Mouse (Mus musculus) forebrain, embryonic 13.5 days (tissue): ENCODE data around the gene Ptrh2. TPM values are rescaled to one million over a fixed set of nuclear protein-coding genes. Genes with fewer than 3 reads are reported as not detected.
A peak's percentile ranks its signal among the peaks of the same experiment; 100 is the strongest.

Experiments used
- ATAC-seq: fragments of 200-750 bp; cut with Nextera tagmentation; 2 replicates; pipeline ENCODE4 v1.8.0; 2017
- H3K27ac ChIP-seq: fragments of 300-500 bp; sonication (generic); 2 replicates; pipeline ENCODE4 v1.5.1; 2015; ENCODE audit warnings: inconsistent platforms, mild to moderate bottlenecking, moderate library complexity
- H3K27me3 ChIP-seq: fragments of 300-500 bp; sonication (generic); 2 replicates; pipeline ENCODE4 v1.6.1; 2015; ENCODE audit warnings: mild to moderate bottlenecking, inconsistent platforms
- H3K36me3 ChIP-seq: fragments of 300-500 bp; sonication (generic); 2 replicates; pipeline ENCODE4 v1.6.1; 2015; ENCODE audit warnings: mild to moderate bottlenecking, inconsistent platforms; ENCODE audit not compliant: poor library complexity, severe bottlenecking
- H3K4me1 ChIP-seq: fragments of 300-500 bp; sonication (generic); 2 replicates; pipeline ENCODE4 v1.6.1; 2015; ENCODE audit warnings: inconsistent platforms
- H3K4me2 ChIP-seq: fragments of 300-500 bp; sonication (generic); 2 replicates; pipeline ENCODE4 v1.6.1; 2015; ENCODE audit warnings: inconsistent platforms, mild to moderate bottlenecking, moderate library complexity
- H3K4me3 ChIP-seq: fragments of 300-500 bp; sonication (generic); 2 replicates; pipeline ENCODE4 v1.5.1; 2015; ENCODE audit warnings: mild to moderate bottlenecking, inconsistent platforms
- H3K9ac ChIP-seq: fragments of 300-500 bp; sonication (generic); 2 replicates; pipeline ENCODE4 v1.6.1; 2015; ENCODE audit warnings: mild to moderate bottlenecking, inconsistent platforms
- H3K9me3 ChIP-seq: fragments of 300-500 bp; sonication (generic); replicated peaks from 2 replicates; pipeline ENCODE4 v1.6.1; 2016; ENCODE audit warnings: inconsistent platforms
- WGBS: fragments of 180-500 bp; shearing (Covaris S2); methylation state at CpG from one replicate; pipeline ENCODE4 v1.1.7; 2015; 5-methylcytosine and 5-hydroxymethylcytosine counted together
- polyA plus RNA-seq: library from polyadenylated mRNA; unstranded; fragments of >200 nt; fragmentation: Nextera tagmentation; extraction: Ambion mirVana; gene quantifications from 2 replicates; pipeline ENCODE4 v1.2.1, GENCODE M21; 2015

Gene Ptrh2
- polyA plus RNA-seq, 1 experiment from 2014 or later = 38.5 TPM

DNA sequence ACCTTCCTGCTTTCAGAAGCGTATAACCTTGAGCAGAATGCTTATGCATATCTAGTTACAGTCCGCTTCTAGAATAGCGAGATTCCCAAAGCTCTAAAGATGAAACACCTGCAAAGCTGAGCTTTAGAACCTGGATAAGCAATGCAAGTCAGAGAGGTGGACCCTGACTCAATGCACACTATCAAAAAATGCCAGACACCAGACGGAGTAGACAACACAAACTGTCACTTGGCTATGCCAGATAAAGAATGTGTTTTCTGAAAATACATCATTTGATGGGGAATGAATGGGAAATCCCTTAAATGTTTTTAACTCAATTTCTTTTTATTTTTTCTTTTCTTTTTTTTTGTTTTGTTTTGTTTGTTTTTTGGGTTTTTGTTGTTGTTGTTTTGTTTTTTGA is 8.3 kb upstream of the Ptrh2 start:
- Histone ChIP-seq H3K4me1 (peaks cover 8% of the 10 kb centered on the region), H3K27ac (no peak overlapping the region), H3K36me3 (no peaks in the 10 kb centered on the region), H3K27me3 (no peaks in the 10 kb centered on the region), H3K9ac (no peak overlapping the region), H3K4me3 (no peak overlapping the region), H3K9me3 (no peaks in the 10 kb centered on the region), H3K4me2 (no peak overlapping the region)
- 94% methylated on average over 4 of the region's 4 CpGs for WGBS
- no peak for ATAC-seq

DNA sequence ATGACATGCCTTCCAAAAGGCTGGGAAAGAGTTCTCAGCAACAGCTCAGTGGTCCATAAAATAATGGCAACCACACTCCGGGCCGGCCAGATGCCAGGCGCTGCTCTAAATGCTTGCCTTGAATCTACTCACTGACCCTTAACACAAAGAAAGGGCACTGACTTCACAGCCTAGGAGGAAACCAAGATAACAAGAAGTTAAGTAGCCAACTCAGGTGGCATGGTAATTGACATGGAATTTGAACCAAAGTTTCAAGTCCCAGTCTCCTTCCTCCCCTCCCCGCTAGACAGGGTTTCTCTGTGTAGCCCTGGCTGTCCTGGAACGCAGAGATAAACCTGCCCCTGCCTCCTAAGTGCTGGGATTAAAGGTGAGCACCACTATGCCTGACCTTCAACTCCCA is 4.8 kb upstream of the Ptrh2 start:
- 73% methylated on average over 5 of the region's 5 CpGs for WGBS
- no peak overlapping the region for H3K27ac ChIP-seq
- H3K4me3 ChIP-seq = no peak overlapping the region
- H3K9ac ChIP-seq = no peak overlapping the region
- ATAC-seq = no peak
- no peaks in the 10 kb centered on the region for H3K27me3 ChIP-seq
- H3K9me3 ChIP-seq = no peaks in the 10 kb centered on the region
- H3K4me1 ChIP-seq = peaks cover 13% of the 10 kb centered on the region
- no peaks in the 10 kb centered on the region for H3K36me3 ChIP-seq
- H3K4me2 ChIP-seq = no peak overlapping the region

DNA sequence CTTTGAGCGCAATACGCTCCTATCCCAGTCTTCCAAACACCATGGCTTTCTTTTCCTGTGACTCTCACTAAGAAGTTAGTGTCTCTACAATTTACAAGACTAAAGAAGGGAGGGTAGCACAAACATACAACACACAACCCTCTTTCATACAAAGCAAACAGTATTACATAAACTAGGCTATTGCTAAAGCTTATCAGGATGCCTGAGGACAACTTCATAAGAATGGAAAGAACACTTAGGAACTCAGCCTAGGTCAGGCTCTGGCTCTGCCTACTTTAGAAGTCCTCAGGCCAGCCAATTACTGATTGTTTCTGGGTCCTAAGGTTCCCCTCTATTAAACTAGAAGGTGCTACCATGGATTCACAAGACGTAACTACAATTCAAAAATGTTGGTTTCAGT is 3.1 kb upstream of the Ptrh2 start:
- no peak for ATAC-seq
- Histone ChIP-seq H3K4me2 (no peak overlapping the region), H3K9me3 (no peaks in the 10 kb centered on the region), H3K9ac (no peak overlapping the region), H3K36me3 (no peaks in the 10 kb centered on the region), H3K4me1 (peaks cover 27% of the 10 kb centered on the region), H3K4me3 (no peak overlapping the region), H3K27ac (no peak overlapping the region), H3K27me3 (no peaks in the 10 kb centered on the region)
- WGBS = 96% methylated on average over 3 of the region's 3 CpGs

DNA sequence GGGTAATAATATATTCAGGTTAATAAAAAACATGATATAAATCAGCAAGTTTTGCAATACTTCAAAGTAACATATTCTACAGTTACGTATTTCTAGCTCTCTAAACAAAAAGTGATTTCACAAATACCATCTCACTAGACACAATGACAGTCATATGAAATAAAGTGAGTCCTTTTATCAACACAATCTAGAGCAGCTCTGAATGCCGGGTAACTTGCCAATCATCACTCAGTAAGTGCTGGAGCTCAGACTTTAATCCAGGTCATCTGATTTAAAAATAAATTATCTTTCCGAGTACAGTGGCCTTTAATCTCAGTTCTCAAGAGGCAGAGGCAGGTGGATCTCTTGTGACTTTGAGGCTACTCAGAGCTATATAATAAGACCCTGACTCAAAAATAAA is 2.4 kb upstream of the Ptrh2 start:
- H3K9ac ChIP-seq = no peak overlapping the region
- no peaks in the 10 kb centered on the region for H3K9me3 ChIP-seq
- no peaks in the 10 kb centered on the region for H3K36me3 ChIP-seq
- H3K4me3 ChIP-seq = no peak overlapping the region
- no peaks in the 10 kb centered on the region for H3K27me3 ChIP-seq
- no peak for ATAC-seq
- no peak overlapping the region for H3K27ac ChIP-seq
- WGBS = 91% methylated on average over 3 of the region's 3 CpGs
- H3K4me1 ChIP-seq = peaks cover 32% of the 10 kb centered on the region
- no peak overlapping the region for H3K4me2 ChIP-seq

DNA sequence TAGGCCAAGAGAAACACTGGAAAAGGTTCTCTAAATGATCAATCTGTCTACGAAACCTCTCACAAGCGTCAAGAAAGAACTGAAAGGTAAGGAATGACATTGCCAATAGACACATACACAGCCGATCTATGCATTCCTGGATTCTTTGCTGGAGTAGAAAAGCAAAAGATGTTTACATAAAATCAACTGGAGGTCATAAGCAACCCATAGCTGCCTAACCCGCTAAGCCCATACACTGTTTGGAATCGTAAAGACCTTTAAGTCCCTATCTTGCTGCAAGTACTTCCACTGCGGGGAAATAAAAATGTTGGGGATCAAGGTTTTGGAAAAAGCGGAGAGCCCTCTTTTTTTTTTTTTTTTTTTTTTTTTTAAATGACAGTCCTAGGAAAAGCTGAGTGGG is 924 bp upstream of the Ptrh2 start:
- WGBS = 36% methylated on average over 7 of the region's 7 CpGs
- H3K27me3 ChIP-seq = no peaks in the 10 kb centered on the region
- ATAC-seq = no peak
- peak overlapping the region; percentile 90 for H3K4me2 ChIP-seq
- H3K4me3 ChIP-seq = peak overlapping the region; percentile 93
- peaks cover 37% of the 10 kb centered on the region for H3K4me1 ChIP-seq
- H3K27ac ChIP-seq = no peak overlapping the region
- H3K36me3 ChIP-seq = peaks cover 8% of the 10 kb centered on the region; the same call in 1 of the 2 replicates
- H3K9ac ChIP-seq = peak overlapping the region; percentile 94
- no peaks in the 10 kb centered on the region for H3K9me3 ChIP-seq

DNA sequence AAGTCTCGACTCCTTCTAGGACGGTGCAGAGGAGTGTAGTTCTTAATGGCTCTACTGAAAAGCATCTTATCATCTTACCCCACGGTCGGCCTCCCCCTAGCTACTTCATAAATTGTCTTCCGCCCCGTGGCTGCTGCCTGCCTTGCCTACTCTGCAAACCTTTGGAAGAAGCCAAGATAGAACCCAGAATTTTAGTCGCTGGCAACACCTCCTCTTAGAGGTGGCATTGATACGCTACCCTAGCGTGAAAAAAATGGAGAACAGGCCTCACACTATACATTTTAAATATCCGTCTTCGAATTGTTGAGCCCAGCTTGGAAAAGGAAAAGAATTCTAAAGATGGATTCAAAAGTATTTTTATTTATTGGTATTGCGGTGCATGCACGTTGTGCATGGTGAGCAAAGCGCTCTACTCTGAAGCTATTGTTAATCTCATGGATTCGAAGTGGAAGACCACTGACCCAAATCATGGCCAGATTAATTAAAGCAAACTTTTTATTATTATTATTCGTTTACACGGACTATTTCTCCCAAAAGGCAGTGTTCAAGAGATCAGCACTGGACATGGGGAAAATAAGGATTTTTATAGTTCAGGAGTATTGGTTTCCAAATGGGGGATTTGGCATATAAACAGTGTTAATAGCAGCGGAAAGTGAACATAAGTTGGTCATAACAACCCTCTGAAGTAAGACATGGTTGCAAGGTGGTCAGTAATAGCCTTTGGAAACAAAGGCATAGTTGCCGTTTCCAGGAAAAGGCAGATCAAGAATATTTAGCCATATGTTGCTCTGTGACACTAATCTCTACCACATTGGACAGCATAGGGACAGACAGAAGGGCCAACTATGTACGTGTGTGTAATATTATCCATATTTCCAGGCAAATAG is 584 bp downstream of the Ptrh2 start:
- WGBS = 9% methylated on average over 20 of the region's 20 CpGs
- Histone ChIP-seq H3K9me3 (no peaks in the 10 kb centered on the region), H3K27me3 (no peaks in the 10 kb centered on the region), H3K4me3 (peak overlapping the region; percentile 93), H3K27ac (peak overlapping the region; percentile 91), H3K4me2 (peak overlapping the region; percentile 90), H3K9ac (peak overlapping the region; percentile 94), H3K4me1 (peaks cover 37% of the 10 kb centered on the region), H3K36me3 (peaks cover 17% of the 10 kb centered on the region)
- no peak; the same call in 1 of the 2 replicates for ATAC-seq

DNA sequence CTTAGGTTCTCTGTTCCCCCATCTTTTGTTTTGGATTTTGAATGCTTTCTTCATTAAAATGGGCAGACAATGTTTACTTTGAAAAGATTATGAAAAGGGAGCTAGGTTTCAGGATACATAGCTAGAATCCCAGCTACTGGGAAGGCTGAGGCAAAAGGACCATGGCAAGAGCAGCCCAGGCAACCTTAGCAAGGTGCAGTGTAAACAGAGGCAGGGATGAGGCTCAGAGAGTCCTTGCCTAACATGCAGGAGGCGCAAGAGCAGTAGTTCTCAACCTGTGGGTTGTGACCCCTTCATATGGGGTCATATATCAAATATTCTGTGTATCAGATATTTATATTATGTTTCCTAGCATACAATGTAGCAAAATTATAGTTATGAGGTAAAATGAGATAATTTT is 1.6 kb downstream of the Ptrh2 start:
- Histone ChIP-seq H3K4me2 (peak overlapping the region; percentile 90), H3K36me3 (peaks cover 27% of the 10 kb centered on the region), H3K4me1 (peaks cover 37% of the 10 kb centered on the region), H3K27me3 (no peaks in the 10 kb centered on the region), H3K9ac (peak overlapping the region; percentile 94), H3K9me3 (no peaks in the 10 kb centered on the region), H3K4me3 (peak overlapping the region; percentile 93; the same call in 1 of the 2 replicates), H3K27ac (no peak overlapping the region)
- no peak for ATAC-seq
- WGBS = 89% methylated on average over 1 of the region's 1 CpGs

DNA sequence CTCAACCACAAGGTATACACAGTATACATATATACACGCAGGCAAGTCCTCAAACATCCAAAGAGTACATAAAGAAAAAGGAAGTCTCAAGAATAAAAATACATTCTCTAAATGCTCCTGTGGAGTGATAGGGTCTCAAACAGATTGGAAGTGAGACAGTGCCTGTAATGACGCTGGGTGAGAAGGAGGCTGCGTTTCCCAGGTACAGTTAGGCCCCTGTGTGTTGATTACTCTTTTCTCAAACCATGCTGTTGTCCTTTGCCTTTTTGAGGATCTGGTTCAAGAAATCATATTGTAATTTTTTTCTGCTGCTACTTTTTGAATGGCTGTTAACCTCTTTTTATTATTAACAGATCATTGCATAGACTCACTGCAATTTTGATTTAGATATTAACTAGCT is 6.6 kb downstream of the Ptrh2 start:
- no peak overlapping the region for H3K4me3 ChIP-seq
- no peak for ATAC-seq
- no peak overlapping the region for H3K4me2 ChIP-seq
- no peaks in the 10 kb centered on the region for H3K9me3 ChIP-seq
- peaks cover 71% of the 10 kb centered on the region for H3K36me3 ChIP-seq
- peaks cover 14% of the 10 kb centered on the region for H3K4me1 ChIP-seq
- no peak overlapping the region for H3K9ac ChIP-seq
- H3K27ac ChIP-seq = no peak overlapping the region
- 89% methylated on average over 3 of the region's 3 CpGs for WGBS
- no peaks in the 10 kb centered on the region for H3K27me3 ChIP-seq

DNA sequence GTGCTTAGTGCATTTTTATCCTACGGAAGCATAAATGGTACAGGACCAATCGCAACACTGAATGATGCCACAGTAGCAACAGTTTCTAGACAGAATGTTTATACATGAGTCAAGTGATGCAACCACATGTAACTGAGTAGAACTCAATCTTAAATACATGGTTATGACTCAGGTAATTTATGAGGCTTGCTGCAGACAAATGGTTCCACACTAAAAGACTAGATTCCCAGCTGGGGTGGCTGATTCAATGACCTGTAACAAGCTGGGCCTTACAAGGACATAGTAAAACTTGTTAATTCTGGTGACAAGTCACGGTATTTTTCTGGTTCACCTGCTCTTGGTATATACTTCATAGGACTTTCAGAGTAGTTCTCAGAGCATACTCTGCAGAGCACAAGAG is 7.7 kb downstream of the Ptrh2 start:
- H3K4me2 ChIP-seq = no peak overlapping the region
- no peaks in the 10 kb centered on the region for H3K27me3 ChIP-seq
- no peaks in the 10 kb centered on the region for H3K9me3 ChIP-seq
- no peak overlapping the region for H3K9ac ChIP-seq
- H3K4me3 ChIP-seq = no peak overlapping the region
- peaks cover 5% of the 10 kb centered on the region; the same call in 1 of the 2 replicates for H3K4me1 ChIP-seq
- peaks cover 77% of the 10 kb centered on the region for H3K36me3 ChIP-seq
- H3K27ac ChIP-seq = no peak overlapping the region
- ATAC-seq = no peak
- 95% methylated on average over 3 of the region's 3 CpGs for WGBS

DNA sequence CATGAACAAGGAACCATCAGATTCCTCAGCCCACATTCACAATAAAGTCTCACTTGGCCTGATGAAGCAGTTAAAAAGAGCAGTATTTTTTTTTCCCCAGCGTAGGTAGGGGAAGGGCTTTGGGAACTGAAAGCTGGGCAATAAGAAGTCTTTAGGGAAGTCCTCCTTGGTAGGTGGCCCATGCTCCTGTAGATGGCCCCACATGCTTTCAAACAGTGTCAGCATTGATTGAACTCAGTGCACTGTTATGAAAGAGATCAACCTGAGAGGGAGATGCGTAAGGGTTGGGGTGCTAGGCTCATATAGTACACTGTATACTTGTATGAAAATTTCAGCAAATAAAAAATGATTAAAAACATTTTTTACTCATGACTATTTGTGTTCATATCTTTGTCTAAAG is 8.2 kb downstream of the Ptrh2 start:
- WGBS = 90% methylated on average over 2 of the region's 2 CpGs
- Histone ChIP-seq H3K27me3 (no peaks in the 10 kb centered on the region), H3K4me2 (no peak overlapping the region), H3K4me1 (peaks cover 2% of the 10 kb centered on the region; the same call in 1 of the 2 replicates), H3K36me3 (peaks cover 78% of the 10 kb centered on the region), H3K9ac (no peak overlapping the region), H3K9me3 (no peaks in the 10 kb centered on the region), H3K4me3 (no peak overlapping the region), H3K27ac (no peak overlapping the region)
- no peak for ATAC-seq

DNA sequence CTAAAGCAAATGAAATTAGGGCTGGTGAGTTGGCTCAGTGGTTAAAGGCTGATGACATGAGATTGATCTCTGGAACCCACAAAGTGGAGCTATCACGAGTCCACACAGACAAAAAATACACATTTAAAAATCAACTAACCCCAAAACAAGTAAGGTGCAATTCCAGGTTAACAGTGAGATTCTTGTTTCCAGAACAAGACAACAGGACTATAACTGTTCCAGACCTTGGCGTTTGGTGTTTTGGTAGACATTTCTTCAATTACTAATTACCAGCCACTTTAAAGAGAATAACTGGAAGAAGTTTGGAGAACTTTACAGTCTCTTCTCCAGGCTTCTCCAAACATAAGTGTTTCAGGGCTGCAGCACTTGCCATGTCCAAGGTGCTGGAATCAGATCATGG is 8.8 kb downstream of the Ptrh2 start:
- H3K9ac ChIP-seq = no peak overlapping the region
- peaks cover 78% of the 10 kb centered on the region for H3K36me3 ChIP-seq
- no peaks in the 10 kb centered on the region for H3K9me3 ChIP-seq
- H3K27ac ChIP-seq = no peak overlapping the region
- no peaks in the 10 kb centered on the region for H3K27me3 ChIP-seq
- ATAC-seq = no peak
- H3K4me2 ChIP-seq = no peak overlapping the region
- WGBS = 87% methylated on average over 2 of the region's 2 CpGs
- no peak overlapping the region for H3K4me3 ChIP-seq
- no peaks in the 10 kb centered on the region for H3K4me1 ChIP-seq

DNA sequence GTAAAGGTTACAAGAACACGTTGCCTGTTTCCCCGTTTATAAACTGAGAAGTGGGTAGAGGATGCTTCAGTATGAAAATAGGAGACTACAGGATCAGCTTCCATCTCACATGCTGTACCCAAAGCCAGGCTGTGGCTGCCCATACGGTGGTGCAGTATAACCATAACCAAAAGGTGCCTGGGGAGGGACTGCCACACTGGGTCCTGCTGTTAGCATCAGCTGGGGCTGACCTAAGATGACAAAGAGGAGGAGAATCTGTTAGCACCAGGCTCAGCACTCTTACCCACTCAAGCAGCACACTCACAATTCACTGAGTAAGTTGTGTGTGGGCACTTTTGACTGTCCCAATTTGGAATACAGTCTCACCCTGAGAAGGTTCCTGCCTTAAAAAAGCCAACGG is 11.7 kb downstream of the Ptrh2 start:
- Histone ChIP-seq H3K36me3 (peaks cover 77% of the 10 kb centered on the region), H3K4me2 (no peak overlapping the region), H3K27me3 (no peaks in the 10 kb centered on the region), H3K4me3 (no peak overlapping the region), H3K9me3 (no peaks in the 10 kb centered on the region), H3K4me1 (no peaks in the 10 kb centered on the region), H3K27ac (no peak overlapping the region), H3K9ac (no peak overlapping the region)
- ATAC-seq = no peak
- 67% methylated on average over 4 of the region's 4 CpGs for WGBS

DNA sequence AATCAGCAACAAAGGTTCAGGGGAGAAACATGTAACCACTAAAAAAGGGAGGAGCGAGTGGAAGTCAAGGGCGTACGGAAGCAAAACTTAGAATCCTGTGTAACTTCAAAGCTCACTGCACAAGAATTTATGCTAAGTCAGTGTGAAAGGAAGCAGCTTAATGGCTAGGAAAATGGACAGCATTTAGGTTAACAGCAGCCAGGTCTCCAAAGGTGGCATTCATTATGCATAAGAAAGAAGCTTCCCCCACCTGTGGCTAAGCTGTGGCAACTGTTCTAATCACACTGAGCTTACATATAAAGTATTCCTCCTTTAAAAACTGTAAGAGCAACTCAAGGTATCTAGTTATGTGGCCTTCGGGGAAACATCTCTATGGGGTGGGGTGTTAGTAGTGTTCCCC is 17.4 kb downstream of the Ptrh2 start:
- H3K27me3 ChIP-seq = no peaks in the 10 kb centered on the region
- H3K9ac ChIP-seq = no peak overlapping the region
- H3K4me3 ChIP-seq = no peak overlapping the region
- ATAC-seq = no peak
- WGBS = 90% methylated on average over 4 of the region's 4 CpGs
- H3K9me3 ChIP-seq = no peaks in the 10 kb centered on the region
- H3K36me3 ChIP-seq = peaks cover 81% of the 10 kb centered on the region
- no peaks in the 10 kb centered on the region for H3K4me1 ChIP-seq
- no peak overlapping the region for H3K27ac ChIP-seq
- H3K4me2 ChIP-seq = no peak overlapping the region
